Mouse (Mus musculus): ENCODE measurements around the gene Ccl17. TPM values are rescaled to one million over a fixed set of nuclear protein-coding genes. Genes with fewer than 3 reads are reported as not detected.
"Not testable (repeated sequence)": the region's sequence is repeated elsewhere in the genome, so short reads cannot be mapped to it uniquely, and the experiment has no call there.

The Ccl17 gene
- polyA plus RNA-seq, 1 experiment, result not detected

DNA sequence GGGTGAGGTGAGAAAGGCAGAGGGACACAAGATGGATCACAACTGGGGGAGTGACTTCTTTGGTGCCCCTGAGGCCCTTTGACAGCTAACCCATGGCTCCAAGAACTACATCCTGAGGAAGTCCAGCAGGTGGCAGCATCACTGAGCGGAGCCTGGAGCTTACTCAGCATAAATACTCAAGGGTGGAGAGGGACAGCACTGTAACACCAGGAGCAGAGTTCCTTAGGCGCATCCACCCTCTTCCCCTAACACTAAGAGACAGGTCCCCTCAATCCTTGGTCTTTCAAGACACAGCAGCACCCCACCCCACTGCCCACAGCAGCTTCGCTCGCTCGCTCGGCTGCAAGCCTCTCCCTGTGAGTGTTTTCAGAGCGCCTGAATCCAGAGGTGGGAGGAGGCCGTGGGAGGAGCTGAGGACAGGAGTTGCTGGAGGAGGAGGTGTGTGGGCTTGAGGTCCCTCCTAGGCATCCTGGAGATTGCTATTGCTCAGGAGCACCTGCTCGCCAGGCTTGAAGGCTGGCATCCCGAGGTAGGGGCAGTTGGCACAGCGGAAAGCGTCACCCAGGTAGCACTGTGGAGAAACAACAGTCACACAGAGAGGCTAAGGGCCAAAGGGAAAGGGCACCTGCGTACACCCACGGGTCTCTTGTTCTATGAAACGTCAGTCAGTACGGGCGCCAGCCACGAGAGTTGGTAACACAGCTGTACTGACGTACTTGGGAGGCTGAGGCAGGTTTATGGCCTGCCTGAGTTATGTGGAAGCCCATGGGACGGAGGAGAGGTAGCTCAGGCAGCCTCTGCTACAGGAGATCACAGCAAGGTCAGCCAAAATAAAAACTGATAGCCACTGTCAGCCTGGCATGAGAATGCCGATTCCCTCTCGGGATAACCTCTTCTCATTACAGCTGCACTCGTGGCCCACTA lies 12.6 kb downstream of the Ccl17 start:
- 95% methylated on average over 23 of the region's 23 CpGs for WGBS
- no peak overlapping the region for H3K27ac ChIP-seq (ENCODE audit: insufficient read depth, low read length)
- H3K4me1 ChIP-seq (ENCODE audit: control insufficient read depth, insufficient read depth, insufficient read length), result no peaks in the 10 kb centered on the region
- peaks cover 21% of the 10 kb centered on the region for H3K36me3 ChIP-seq (ENCODE audit: control insufficient read depth, insufficient read depth, low read length)
- no peak overlapping the region for H3K4me3 ChIP-seq (ENCODE audit: extremely low read depth, insufficient read depth, insufficient read length)
- DNase-seq (ENCODE audit: low read depth in 1 of 2, low spot score in 2 of 2), result peak in 1 of 2 experiments; percentile 50
- H3K27me3 ChIP-seq (ENCODE audit: control insufficient read depth, insufficient read depth, low read length), result no peaks in the 10 kb centered on the region
- TF ChIP-seq CTCF (IDR thresholded peaks at IDR 0.05; ENCODE audit: extremely low read depth, insufficient read depth, insufficient read length, insufficient replicate concordance) (peak; percentile 55; the same call in 1 of the 2 replicates), POLR2A (IDR thresholded peaks at IDR 0.05; ENCODE audit: low read depth, low read length) (no peak)

DNA sequence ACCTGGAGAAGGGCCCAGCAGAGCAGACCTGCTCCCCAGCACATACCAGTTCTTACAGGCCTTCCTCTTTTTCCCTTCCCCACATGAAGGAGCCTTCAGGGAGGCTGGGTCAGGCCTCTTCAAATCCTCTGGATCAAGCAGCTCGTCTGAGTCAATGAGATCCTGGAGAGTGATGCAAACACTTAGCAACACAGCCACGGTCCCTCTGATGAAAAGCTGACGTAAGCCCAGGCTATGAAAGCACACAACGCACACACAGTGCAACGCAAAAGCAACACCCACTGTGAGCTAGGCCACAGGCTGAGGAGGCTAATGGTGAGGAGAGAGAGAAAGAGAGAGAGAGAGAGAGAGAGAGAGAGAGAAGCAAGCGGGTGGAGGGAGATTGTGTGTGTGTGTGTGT lies 14.9 kb downstream of the Ccl17 start:
- no peaks in the 10 kb centered on the region for H3K4me1 ChIP-seq (ENCODE audit: control insufficient read depth, insufficient read depth, insufficient read length)
- H3K4me3 ChIP-seq (ENCODE audit: extremely low read depth, insufficient read depth, insufficient read length), result no peak overlapping the region
- no peak for TF ChIP-seq POLR2A (IDR thresholded peaks at IDR 0.05; ENCODE audit: low read depth, low read length)
- no peak for DNase-seq (ENCODE audit: low read depth in 1 of 2, low spot score in 2 of 2)
- WGBS, result 93% methylated on average over 6 of the region's 6 CpGs
- no peak overlapping the region for H3K27ac ChIP-seq (ENCODE audit: insufficient read depth, low read length)
- H3K27me3 ChIP-seq (ENCODE audit: control insufficient read depth, insufficient read depth, low read length), result no peaks in the 10 kb centered on the region
- peaks cover 23% of the 10 kb centered on the region for H3K36me3 ChIP-seq (ENCODE audit: control insufficient read depth, insufficient read depth, low read length)

DNA sequence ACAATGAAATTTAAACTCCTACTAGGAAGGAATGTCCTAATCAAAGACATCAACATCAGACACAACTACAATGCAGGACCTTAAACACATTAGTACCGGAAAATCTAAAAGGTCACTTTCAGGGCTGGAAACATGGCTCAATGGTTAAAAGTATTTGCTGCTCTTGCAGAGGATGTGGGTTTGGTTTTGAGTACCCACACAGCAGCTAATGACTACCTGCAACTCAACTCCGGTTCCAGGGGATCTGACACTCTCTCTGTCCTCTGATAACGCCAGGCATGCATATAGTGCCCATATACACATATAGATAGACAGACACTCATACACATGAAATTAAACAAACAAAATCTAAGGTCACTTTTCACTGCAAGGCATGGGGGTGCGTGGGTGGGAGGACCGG lies 16.0 kb downstream of the Ccl17 start:
- Histone ChIP-seq H3K36me3 (ENCODE audit: control insufficient read depth, insufficient read depth, low read length) (peaks cover 20% of the 10 kb centered on the region), H3K4me3 (ENCODE audit: extremely low read depth, insufficient read depth, insufficient read length) (no peak overlapping the region)
- WGBS, result 83% methylated on average over 5 of the region's 5 CpGs

DNA sequence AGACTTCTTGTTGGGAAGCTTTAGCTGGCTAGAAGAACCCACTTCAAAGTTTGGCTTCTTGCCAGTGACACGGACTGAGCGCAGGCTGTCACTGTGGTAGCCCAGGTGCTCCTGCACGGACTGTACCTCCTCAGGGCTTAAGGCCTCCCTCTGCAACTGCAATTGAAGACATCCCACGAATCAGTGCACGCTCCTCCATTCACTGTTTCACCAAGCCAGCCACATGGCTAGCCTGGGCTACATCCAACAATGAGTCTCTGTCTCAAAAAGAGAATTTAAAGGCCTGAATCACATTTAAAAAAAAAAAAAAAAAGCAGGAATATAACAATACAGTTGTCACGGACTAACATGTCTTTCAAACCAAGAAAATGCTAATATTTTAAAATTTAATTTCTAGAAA lies 18.0 kb downstream of the Ccl17 start:
- TF ChIP-seq POLR2A (IDR thresholded peaks at IDR 0.05; ENCODE audit: low read depth, low read length) (no peak), CTCF (IDR thresholded peaks at IDR 0.05; ENCODE audit: extremely low read depth, insufficient read depth, insufficient read length, insufficient replicate concordance) (no peak)
- no peaks in the 10 kb centered on the region for H3K4me1 ChIP-seq (ENCODE audit: control insufficient read depth, insufficient read depth, insufficient read length)
- H3K27ac ChIP-seq (ENCODE audit: insufficient read depth, low read length), result no peak overlapping the region
- DNase-seq (ENCODE audit: low read depth in 1 of 2, low spot score in 2 of 2), result no peak
- 80% methylated on average over 6 of the region's 6 CpGs for WGBS
- no peaks in the 10 kb centered on the region for H3K27me3 ChIP-seq (ENCODE audit: control insufficient read depth, insufficient read depth, low read length)
- H3K4me3 ChIP-seq (ENCODE audit: extremely low read depth, insufficient read depth, insufficient read length), result no peak overlapping the region
- H3K36me3 ChIP-seq (ENCODE audit: control insufficient read depth, insufficient read depth, low read length), result peaks cover 16% of the 10 kb centered on the region

More for the DNA sequence above, 16.0 kb downstream of the Ccl17 start:
- no peaks in the 10 kb centered on the region for H3K27me3 ChIP-seq (ENCODE audit: control insufficient read depth, insufficient read depth, low read length)
- no peak for DNase-seq (ENCODE audit: low read depth in 1 of 2, low spot score in 2 of 2)
- no peak for TF ChIP-seq CTCF (IDR thresholded peaks at IDR 0.05; ENCODE audit: extremely low read depth, insufficient read depth, insufficient read length, insufficient replicate concordance)
- TF ChIP-seq POLR2A (IDR thresholded peaks at IDR 0.05; ENCODE audit: low read depth, low read length), result no peak
- H3K4me1 ChIP-seq (ENCODE audit: control insufficient read depth, insufficient read depth, insufficient read length), result no peaks in the 10 kb centered on the region
- no peak overlapping the region for H3K27ac ChIP-seq (ENCODE audit: insufficient read depth, low read length)

DNA sequence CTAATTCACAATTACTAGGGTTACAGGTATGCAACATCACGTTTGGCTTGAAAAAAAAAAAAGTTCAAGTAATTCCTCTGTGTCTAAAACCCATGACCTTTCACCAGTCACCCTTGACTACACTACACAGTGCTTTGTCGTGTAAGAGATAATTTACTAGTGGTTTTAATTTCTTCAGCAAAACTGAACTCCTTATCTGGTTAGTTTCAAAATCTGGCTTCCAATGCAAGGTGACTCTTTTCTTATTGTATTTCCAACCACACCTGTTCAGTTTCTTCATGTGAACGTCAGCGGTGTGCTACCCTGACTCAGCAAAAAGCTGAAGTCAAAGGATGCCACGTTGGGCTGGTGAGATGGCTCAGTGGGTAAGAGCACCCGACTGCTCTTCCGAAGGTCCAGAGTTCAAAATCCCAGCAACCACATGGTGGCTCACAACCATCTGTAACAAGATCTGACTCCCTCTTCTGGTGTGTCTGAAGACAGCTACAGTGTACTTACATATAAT lies 23.7 kb downstream of the Ccl17 start:
- not testable (repeated sequence) for H3K4me1 ChIP-seq (ENCODE audit: control insufficient read depth, insufficient read depth, insufficient read length); H3K27me3 ChIP-seq (ENCODE audit: control insufficient read depth, insufficient read depth, low read length); H3K36me3 ChIP-seq (ENCODE audit: control insufficient read depth, insufficient read depth, low read length); DNase-seq (ENCODE audit: low read depth in 1 of 2, low spot score in 2 of 2); H3K4me3 ChIP-seq (ENCODE audit: extremely low read depth, insufficient read depth, insufficient read length); H3K27ac ChIP-seq (ENCODE audit: insufficient read depth, low read length)
- WGBS, result 68% methylated on average over 7 of the region's 7 CpGs

DNA sequence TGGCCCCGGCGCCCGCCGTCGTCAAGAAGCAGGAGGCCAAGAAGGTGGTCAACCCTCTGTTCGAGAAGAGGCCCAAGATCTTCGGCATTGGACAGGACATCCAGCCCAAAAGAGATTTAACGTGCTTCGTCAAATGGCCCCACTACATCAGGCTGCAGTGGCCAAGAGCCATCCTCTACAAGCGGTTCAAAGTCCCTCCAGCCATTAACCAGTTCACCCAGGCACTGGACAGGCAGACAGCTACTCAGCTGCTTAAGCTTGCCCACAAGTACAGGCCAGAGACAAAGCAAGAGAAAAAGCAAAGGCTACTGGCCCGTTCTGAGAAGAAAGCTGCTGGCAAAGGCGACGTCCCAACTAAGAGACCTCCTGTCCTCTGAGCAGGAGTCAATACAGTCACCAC lies 25.5 kb downstream of the Ccl17 start:
- H3K27ac ChIP-seq (ENCODE audit: insufficient read depth, low read length); DNase-seq (ENCODE audit: low read depth in 1 of 2, low spot score in 2 of 2); H3K36me3 ChIP-seq (ENCODE audit: control insufficient read depth, insufficient read depth, low read length); H3K4me1 ChIP-seq (ENCODE audit: control insufficient read depth, insufficient read depth, insufficient read length); H3K4me3 ChIP-seq (ENCODE audit: extremely low read depth, insufficient read depth, insufficient read length); H3K27me3 ChIP-seq (ENCODE audit: control insufficient read depth, insufficient read depth, low read length): not testable (repeated sequence)
- 97% methylated on average over 13 of the region's 13 CpGs for WGBS

DNA sequence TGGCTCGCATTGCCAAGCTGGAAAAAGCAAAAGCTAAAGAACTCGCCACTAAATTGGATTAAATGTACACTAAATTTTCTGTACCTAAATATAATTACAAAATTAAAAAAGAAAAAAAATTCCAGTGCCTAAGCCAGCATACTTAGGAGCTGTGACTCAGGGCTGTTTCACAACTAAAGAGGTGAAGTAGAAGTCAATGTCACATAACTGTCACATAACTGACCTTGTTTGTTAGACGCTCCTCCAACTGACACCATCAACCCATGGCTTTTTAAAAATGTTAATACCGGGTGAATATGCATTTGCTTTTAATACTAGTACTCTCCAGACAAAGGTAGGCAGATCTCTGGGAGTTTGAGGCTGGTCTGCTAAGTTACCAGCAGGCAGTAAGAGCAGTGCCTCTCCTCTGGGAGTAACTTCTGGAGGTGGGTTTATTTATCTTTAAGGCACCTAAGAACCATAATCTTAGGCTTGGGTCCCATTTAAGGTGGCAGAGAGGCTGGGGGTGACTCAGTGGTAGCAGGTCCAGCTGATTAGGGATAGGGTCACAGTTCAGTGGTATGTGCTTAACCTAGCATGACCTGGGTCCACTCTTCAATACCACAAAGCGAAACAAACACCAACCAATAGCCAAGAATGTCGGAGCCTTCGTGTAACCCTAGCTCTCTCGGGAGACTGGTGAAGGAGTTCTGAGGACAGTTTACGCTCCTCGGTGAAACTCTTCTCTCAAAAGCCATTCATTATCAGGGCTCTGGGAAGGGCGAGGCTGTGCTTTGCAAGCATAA lies 26.4 kb downstream of the Ccl17 start:
- H3K4me1 ChIP-seq (ENCODE audit: control insufficient read depth, insufficient read depth, insufficient read length), result peaks cover 4% of the 10 kb centered on the region; the same call in 1 of the 2 replicates
- peaks cover 1% of the 10 kb centered on the region; the same call in 1 of the 2 replicates for H3K36me3 ChIP-seq (ENCODE audit: control insufficient read depth, insufficient read depth, low read length)
- TF ChIP-seq POLR2A (IDR thresholded peaks at IDR 0.05; ENCODE audit: low read depth, low read length), result no peak
- no peak for TF ChIP-seq CTCF (IDR thresholded peaks at IDR 0.05; ENCODE audit: extremely low read depth, insufficient read depth, insufficient read length, insufficient replicate concordance)
- no peak for DNase-seq (ENCODE audit: low read depth in 1 of 2, low spot score in 2 of 2)
- H3K4me3 ChIP-seq (ENCODE audit: extremely low read depth, insufficient read depth, insufficient read length), result no peak overlapping the region
- no peak overlapping the region for H3K27ac ChIP-seq (ENCODE audit: insufficient read depth, low read length)
- H3K27me3 ChIP-seq (ENCODE audit: control insufficient read depth, insufficient read depth, low read length), result no peaks in the 10 kb centered on the region
- WGBS, result 75% methylated on average over 11 of the region's 11 CpGs
